Mouse (Mus musculus) forebrain, embryonic 11.5 days (tissue): Measurements from ENCODE around the gene Olfr573-ps1. TPM values are rescaled to one million over a fixed set of nuclear protein-coding genes. Genes with fewer than 3 reads are reported as not detected.

Experiments used
- ATAC-seq: fragments of 200-750 bp; cut with Nextera tagmentation; replicated peaks from 2 replicates; pipeline ENCODE4 v1.8.0; 2017; ENCODE audit warnings: moderate TSS enrichment; ENCODE audit not compliant: low FRiP score
- DNase-seq: peaks from one replicate; pipeline ENCODE4 v3.0.0-alpha.2; 2017; ENCODE audit warnings: low spot score
- H3K27ac ChIP-seq: fragments of 300-500 bp; sonication (generic); 2 replicates; pipeline ENCODE4 v1.5.1; 2014; ENCODE audit warnings: low read depth, low read length
- H3K27me3 ChIP-seq: fragments of 300-500 bp; sonication (generic); 2 replicates; pipeline ENCODE4 v1.6.1; 2014; ENCODE audit warnings: mild to moderate bottlenecking, low read length, mixed read lengths; ENCODE audit not compliant: control insufficient read depth, insufficient read depth
- H3K36me3 ChIP-seq: fragments of 300-500 bp; sonication (generic); 2 replicates; pipeline ENCODE4 v1.6.1; 2014; ENCODE audit warnings: mild to moderate bottlenecking, low read length, moderate library complexity, mixed read lengths; ENCODE audit not compliant: control insufficient read depth, insufficient read depth
- H3K4me1 ChIP-seq: fragments of 300-500 bp; sonication (generic); replicated peaks from 2 replicates; pipeline ENCODE4 v1.6.1; 2014; ENCODE audit warnings: low read length, mixed read lengths; ENCODE audit not compliant: control insufficient read depth, insufficient read depth
- H3K4me2 ChIP-seq: fragments of 300-500 bp; sonication (generic); 2 replicates; pipeline ENCODE4 v1.6.1; 2014; ENCODE audit warnings: low read depth, mild to moderate bottlenecking, low read length, moderate library complexity, mixed read lengths; ENCODE audit not compliant: severe bottlenecking
- H3K4me3 ChIP-seq: fragments of 300-500 bp; sonication (generic); 2 replicates; pipeline ENCODE4 v1.5.1; 2014; ENCODE audit warnings: low read depth, low read length
- H3K9ac ChIP-seq: fragments of 300-500 bp; sonication (generic); 2 replicates; pipeline ENCODE4 v1.6.1; 2014; ENCODE audit warnings: low read length
- H3K9me3 ChIP-seq: fragments of 300-500 bp; sonication (generic); 2 replicates; pipeline ENCODE4 v1.6.1; 2016; ENCODE audit warnings: low read length, mixed read lengths; ENCODE audit not compliant: control insufficient read depth
- WGBS: fragments of 180-500 bp; shearing (Covaris S2); extraction: QIAGEN DNeasy Blood & Tissue Kit; methylation state at CpG from one replicate; pipeline ENCODE4 v1.1.7; 2014; 5-methylcytosine and 5-hydroxymethylcytosine counted together
- polyA plus RNA-seq: library from polyadenylated mRNA; unstranded; fragments of >200 nt; fragmentation: Nextera tagmentation; extraction: Ambion mirVana; gene quantifications from 2 replicates; pipeline ENCODE4 v1.2.1, GENCODE M21; 2014

Olfr573-ps1 gene
- polyA plus RNA-seq, 1 experiment from 2014 or later: not detected

- H3K36me3 ChIP-seq: no peaks in the 10 kb centered on the region
- no peak overlapping the region for H3K4me2 ChIP-seq
- H3K4me3 ChIP-seq: no peak overlapping the region
- no peaks in the 10 kb centered on the region for H3K27me3 ChIP-seq
- no peak for ATAC-seq
- H3K9ac ChIP-seq: no peak overlapping the region
- 79% methylated on average over 1 of the region's 1 CpGs for WGBS
- no peaks in the 10 kb centered on the region for H3K4me1 ChIP-seq
- no peak overlapping the region for H3K27ac ChIP-seq
- H3K9me3 ChIP-seq: no peaks in the 10 kb centered on the region
- DNase-seq: no peak
These were observed 1.0 kb upstream of the Olfr573-ps1 start for GRCm38 (mm10) chr7:102943417-102943816.

- Histone ChIP-seq H3K4me1 (no peaks in the 10 kb centered on the region), H3K36me3 (no peaks in the 10 kb centered on the region), H3K9me3 (no peaks in the 10 kb centered on the region), H3K9ac (no peak overlapping the region), H3K4me2 (no peak overlapping the region), H3K27me3 (no peaks in the 10 kb centered on the region), H3K4me3 (no peak overlapping the region), H3K27ac (no peak overlapping the region)
- DNase-seq: no peak
- WGBS: 83% methylated on average over 3 of the region's 3 CpGs
- ATAC-seq: no peak
These were observed 15.3 kb downstream of the Olfr573-ps1 start for GRCm38 (mm10) chr7:102927105-102927504.

GRCm38 (mm10) chr7:102924109-102924508 lies 18.3 kb downstream of the Olfr573-ps1 start, which contains the start of gene Olfr572:
TSS of gene Olfr572 (plus strand) at chr7:102924409.
- no peak within 1 kb of the TSS for H3K4me2 ChIP-seq
- no peaks in the 10 kb centered on the region for H3K4me1 ChIP-seq
- H3K9ac ChIP-seq: no peak within 1 kb of the TSS
- no peaks in the 10 kb centered on the region for H3K9me3 ChIP-seq
- no peaks in the 10 kb centered on the region for H3K27me3 ChIP-seq
- H3K27ac ChIP-seq: no peak within 1 kb of the TSS
- H3K36me3 ChIP-seq: no peaks in the 10 kb centered on the region
- no peak within 1 kb of the TSS for H3K4me3 ChIP-seq
- no peak for DNase-seq
- 69% methylated on average over 1 of the region's 1 CpGs for WGBS
- no peak for ATAC-seq

GRCm38 (mm10) chr7:102919632-102920031 lies 22.7 kb downstream of the Olfr573-ps1 start:
- no peaks in the 10 kb centered on the region for H3K4me1 ChIP-seq
- 9% methylated on average over 1 of the region's 1 CpGs for WGBS
- no peaks in the 10 kb centered on the region for H3K27me3 ChIP-seq
- no peak overlapping the region for H3K4me2 ChIP-seq
- no peak overlapping the region for H3K9ac ChIP-seq
- no peaks in the 10 kb centered on the region for H3K36me3 ChIP-seq
- H3K27ac ChIP-seq: no peak overlapping the region
- H3K9me3 ChIP-seq: no peaks in the 10 kb centered on the region
- ATAC-seq (peak; percentile 88), DNase-seq (no peak)
- H3K4me3 ChIP-seq: no peak overlapping the region

- Histone ChIP-seq H3K4me2 (no peak within 1 kb of the TSS), H3K4me1 (no peaks in the 10 kb centered on the region), H3K36me3 (no peaks in the 10 kb centered on the region), H3K4me3 (no peak within 1 kb of the TSS), H3K27me3 (no peaks in the 10 kb centered on the region), H3K9ac (no peak within 1 kb of the TSS), H3K9me3 (no peaks in the 10 kb centered on the region), H3K27ac (no peak within 1 kb of the TSS)
- 72% methylated on average over 4 of the region's 4 CpGs for WGBS
- no peak for DNase-seq
- no peak for ATAC-seq
These were observed 25.1 kb downstream of the Olfr573-ps1 start, which contains the start of gene Olfr571 for GRCm38 (mm10) chr7:102917032-102917875. TSS of gene Olfr571 (minus strand) at chr7:102917536.

- ATAC-seq (no peak), DNase-seq (no peak)
- no peak overlapping the region for H3K9ac ChIP-seq
- 83% methylated on average over 5 of the region's 5 CpGs for WGBS
- H3K4me3 ChIP-seq: no peak overlapping the region
- H3K36me3 ChIP-seq: no peaks in the 10 kb centered on the region
- H3K4me2 ChIP-seq: no peak overlapping the region
- H3K9me3 ChIP-seq: no peaks in the 10 kb centered on the region
- no peaks in the 10 kb centered on the region for H3K27me3 ChIP-seq
- H3K4me1 ChIP-seq: no peaks in the 10 kb centered on the region
- no peak overlapping the region for H3K27ac ChIP-seq
These were observed 26.0 kb downstream of the Olfr573-ps1 start for GRCm38 (mm10) chr7:102916405-102916804.

GRCm38 (mm10) chr7:102915261-102915660 lies 27.1 kb downstream of the Olfr573-ps1 start:
- Histone ChIP-seq H3K27ac (no peak overlapping the region), H3K27me3 (no peaks in the 10 kb centered on the region), H3K4me1 (no peaks in the 10 kb centered on the region), H3K4me3 (no peak overlapping the region), H3K9me3 (no peaks in the 10 kb centered on the region), H3K4me2 (no peak overlapping the region), H3K9ac (no peak overlapping the region), H3K36me3 (no peaks in the 10 kb centered on the region)
- ATAC-seq: no peak
- 56% methylated on average over 1 of the region's 1 CpGs for WGBS
- DNase-seq: no peak
